Mouse (Mus musculus) stomach, postnatal 0 days (tissue): ENCODE data around the gene Cbx2. TPM values are rescaled to one million over a fixed set of nuclear protein-coding genes. Genes with fewer than 3 reads are reported as not detected.

Source experiments
- ATAC-seq: fragments of 200-750 bp; cut with Nextera tagmentation; 2 replicates; pipeline ENCODE4 v1.8.0; 2017; ENCODE audit not compliant: low FRiP score, low TSS enrichment
- DNase-seq: peaks from one replicate; pipeline ENCODE4 v3.0.0-alpha.2; 2016; ENCODE audit warnings: low spot score
- H3K27ac ChIP-seq: fragments of 300-500 bp; sonication (generic); replicated peaks from 2 replicates; pipeline ENCODE4 v1.5.1; 2014; ENCODE audit warnings: mild to moderate bottlenecking, control low read depth
- H3K27me3 ChIP-seq: fragments of 300-500 bp; sonication (generic); 2 replicates; pipeline ENCODE4 v1.6.1; 2014; ENCODE audit warnings: low read length; ENCODE audit not compliant: control insufficient read depth, insufficient read depth
- H3K36me3 ChIP-seq: fragments of 300-500 bp; sonication (generic); 2 replicates; pipeline ENCODE4 v1.6.1; 2014; ENCODE audit warnings: low read length, mixed read lengths; ENCODE audit not compliant: control insufficient read depth, insufficient read depth
- H3K4me1 ChIP-seq: fragments of 300-500 bp; sonication (generic); replicated peaks from 2 replicates; pipeline ENCODE4 v1.6.1; 2014; ENCODE audit warnings: antibody characterized with exemption; ENCODE audit not compliant: control insufficient read depth, insufficient read depth
- H3K4me2 ChIP-seq: fragments of 300-500 bp; sonication (generic); replicated peaks from 2 replicates; pipeline ENCODE4 v1.6.1; 2014; ENCODE audit warnings: low read depth, mild to moderate bottlenecking, control low read depth, moderate library complexity
- H3K4me3 ChIP-seq: fragments of 300-500 bp; sonication (generic); 2 replicates; pipeline ENCODE4 v1.5.1; 2014; ENCODE audit warnings: low read depth, low read length, control low read depth
- H3K9ac ChIP-seq: fragments of 300-500 bp; sonication (generic); 2 replicates; pipeline ENCODE4 v1.6.1; 2014; ENCODE audit warnings: mild to moderate bottlenecking, low read length, control low read depth, mixed read lengths
- H3K9me3 ChIP-seq: fragments of 300-500 bp; sonication (generic); 2 replicates; pipeline ENCODE4 v1.6.1; 2016; ENCODE audit warnings: low read length; ENCODE audit not compliant: control insufficient read depth
- CTCF ChIP-seq: IDR thresholded peaks from 2 replicates; pipeline ENCODE4 v1.5.1; 2016; ENCODE audit warnings: antibody characterized with exemption, low read depth, mild to moderate bottlenecking, moderate library complexity
- EP300 ChIP-seq: optimal IDR thresholded peaks from 2 replicates; pipeline ENCODE3; 2016; ENCODE audit warnings: antibody characterized with exemption
- WGBS: fragments of 180-500 bp; shearing (Covaris S2); extraction: QIAGEN DNeasy Blood & Tissue Kit; methylation state at CpG from one replicate; pipeline ENCODE4 v1.1.7; 2014; 5-methylcytosine and 5-hydroxymethylcytosine counted together
- polyA plus RNA-seq: library from polyadenylated mRNA; unstranded; fragments of >200 nt; fragmentation: Nextera tagmentation; extraction: Ambion mirVana; gene quantifications from 2 replicates; pipeline ENCODE4 v1.2.1, GENCODE M21; 2015

Cbx2 gene
- polyA plus RNA-seq, 1 experiment from 2014 or later: 5.3 TPM

DNA sequence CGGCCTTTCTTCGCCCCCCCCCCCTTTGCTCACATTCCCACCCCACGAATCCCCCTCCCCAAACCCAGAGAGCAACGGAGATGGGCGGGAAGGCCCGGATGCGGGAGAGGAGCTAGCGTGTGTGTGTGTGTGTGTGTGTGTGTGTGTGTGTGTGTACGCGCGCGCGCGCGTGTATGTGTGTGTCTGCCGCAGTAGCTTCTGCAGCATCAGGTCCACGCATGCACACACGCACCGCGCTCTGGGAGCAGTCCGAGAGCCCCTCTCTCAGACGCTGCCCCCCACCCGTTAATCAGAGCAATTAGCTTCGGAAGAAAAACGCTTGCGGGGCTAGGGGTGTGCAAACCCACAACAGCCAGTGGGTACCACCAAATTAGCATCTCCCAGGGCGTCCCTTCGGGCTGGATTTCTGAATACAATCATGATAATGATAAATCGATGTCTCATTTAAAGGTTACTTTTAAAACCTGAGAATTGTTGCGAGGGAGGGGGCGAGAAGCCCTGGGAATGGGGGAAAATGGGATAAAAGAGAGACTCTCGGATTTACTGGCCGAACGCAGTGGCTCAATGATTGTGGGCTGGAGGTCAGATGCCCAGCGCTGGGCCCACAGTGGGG lies 31.1 kb downstream of the Cbx2 start:
- Histone ChIP-seq H3K9me3 (no peaks in the 10 kb centered on the region), H3K4me2 (peak overlapping the region; percentile 60), H3K9ac (no peak overlapping the region), H3K27ac (no peak overlapping the region), H3K4me1 (peaks cover 14% of the 10 kb centered on the region), H3K27me3 (peaks cover 34% of the 10 kb centered on the region; the same call in 1 of the 2 replicates), H3K36me3 (no peaks in the 10 kb centered on the region), H3K4me3 (peak overlapping the region; percentile 31)
- ATAC-seq (no peak), DNase-seq (no peak)
- TF ChIP-seq CTCF: no peak
- no peak for TF ChIP-seq EP300
- WGBS: under 1% methylated on average over 30 of the region's 35 CpGs

DNA sequence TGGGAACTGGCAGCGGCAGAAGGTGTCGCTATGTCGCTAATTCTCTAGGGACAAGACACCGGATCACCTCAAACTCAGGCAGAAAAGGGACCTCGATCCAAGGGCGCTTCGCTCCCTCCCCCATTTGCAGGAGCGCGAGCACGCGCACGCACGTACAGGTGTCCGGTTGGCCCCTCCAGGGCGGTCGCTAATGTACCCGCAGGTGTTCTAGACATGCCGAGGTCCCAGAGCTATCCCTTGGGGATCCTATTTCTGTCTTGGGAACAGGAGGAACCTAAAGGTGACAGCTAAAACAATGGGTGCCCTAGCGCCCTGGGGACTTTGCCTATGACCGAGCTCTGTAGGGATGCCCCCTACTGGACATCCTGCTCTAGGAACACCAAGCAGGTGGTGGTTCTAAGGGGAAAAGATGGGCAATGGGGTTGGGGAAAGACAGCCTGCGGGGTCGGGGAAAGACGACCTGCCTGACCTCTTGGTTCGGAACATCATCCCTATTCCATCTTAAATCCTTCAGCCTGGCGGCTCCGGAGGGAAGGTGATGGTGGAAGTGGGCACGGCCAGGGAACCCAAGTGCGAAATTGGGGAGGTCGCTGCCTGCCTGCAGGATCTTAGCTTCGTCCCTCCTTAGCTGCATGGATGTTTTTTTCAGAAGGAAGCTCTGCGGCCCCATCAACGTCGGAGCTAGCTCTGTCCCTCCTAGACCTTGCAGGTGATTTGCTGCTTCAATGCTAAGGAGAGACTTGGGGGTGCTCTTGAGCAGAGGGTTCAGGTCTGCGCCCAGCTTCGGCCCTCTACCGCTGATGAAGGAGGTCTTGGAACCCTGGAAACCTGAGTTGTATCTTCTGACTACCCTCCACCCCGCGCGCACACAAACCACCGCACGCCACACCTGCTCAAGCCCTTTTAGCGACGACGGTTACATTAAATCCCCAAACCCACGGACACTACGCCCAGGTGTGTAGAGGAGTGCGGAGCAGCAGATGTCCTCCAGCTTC lies 31.9 kb downstream of the Cbx2 start:
- WGBS: 5% methylated on average over 47 of the region's 47 CpGs
- Histone ChIP-seq H3K4me1 (peaks cover 14% of the 10 kb centered on the region), H3K27ac (no peak overlapping the region), H3K4me2 (peak overlapping the region; percentile 92), H3K36me3 (no peaks in the 10 kb centered on the region), H3K27me3 (peaks cover 26% of the 10 kb centered on the region; the same call in 1 of the 2 replicates), H3K4me3 (peak overlapping the region; percentile 31), H3K9me3 (no peaks in the 10 kb centered on the region), H3K9ac (no peak overlapping the region)
- ATAC-seq: no peak
- TF ChIP-seq EP300 (no peak), CTCF (peak; percentile 72)
- peak; percentile 64 for DNase-seq

DNA sequence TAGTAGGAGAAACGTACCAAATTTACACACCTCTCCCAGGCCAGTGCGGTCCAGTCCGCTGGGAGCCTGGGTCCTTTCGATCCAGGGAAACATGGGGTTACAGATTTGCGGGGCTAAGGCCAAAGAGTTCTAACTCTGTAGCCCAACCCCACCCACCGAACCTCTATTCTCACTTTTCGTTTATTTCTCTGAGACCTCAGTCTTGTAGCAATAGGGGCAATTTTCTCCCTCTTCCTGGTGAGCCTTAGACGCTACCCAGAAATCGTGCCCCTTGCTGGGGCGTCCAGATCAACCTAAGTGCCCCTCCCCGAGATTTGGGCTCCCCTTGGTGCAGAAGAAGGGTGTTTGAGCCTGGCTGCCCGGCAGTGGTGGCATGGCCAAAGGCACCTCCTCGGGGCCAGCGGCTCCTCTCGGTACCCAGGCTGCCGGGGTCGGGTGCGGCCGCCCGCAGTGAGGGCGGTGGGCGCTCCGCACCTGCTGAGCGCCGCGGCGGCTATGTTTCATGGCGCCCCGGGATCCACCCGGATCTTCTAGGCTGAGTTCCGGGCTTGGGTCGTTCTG lies 32.9 kb downstream of the Cbx2 start:
- Histone ChIP-seq H3K36me3 (no peaks in the 10 kb centered on the region), H3K9ac (peak overlapping the region; percentile 48; the same call in 1 of the 2 replicates), H3K27me3 (peaks cover 24% of the 10 kb centered on the region; the same call in 1 of the 2 replicates), H3K4me3 (peak overlapping the region; percentile 62), H3K9me3 (no peaks in the 10 kb centered on the region), H3K27ac (no peak overlapping the region), H3K4me1 (peaks cover 14% of the 10 kb centered on the region), H3K4me2 (peak overlapping the region; percentile 92)
- TF ChIP-seq CTCF (no peak), EP300 (no peak)
- ATAC-seq: no peak
- 3% methylated on average over 32 of the region's 32 CpGs for WGBS
- no peak for DNase-seq

DNA sequence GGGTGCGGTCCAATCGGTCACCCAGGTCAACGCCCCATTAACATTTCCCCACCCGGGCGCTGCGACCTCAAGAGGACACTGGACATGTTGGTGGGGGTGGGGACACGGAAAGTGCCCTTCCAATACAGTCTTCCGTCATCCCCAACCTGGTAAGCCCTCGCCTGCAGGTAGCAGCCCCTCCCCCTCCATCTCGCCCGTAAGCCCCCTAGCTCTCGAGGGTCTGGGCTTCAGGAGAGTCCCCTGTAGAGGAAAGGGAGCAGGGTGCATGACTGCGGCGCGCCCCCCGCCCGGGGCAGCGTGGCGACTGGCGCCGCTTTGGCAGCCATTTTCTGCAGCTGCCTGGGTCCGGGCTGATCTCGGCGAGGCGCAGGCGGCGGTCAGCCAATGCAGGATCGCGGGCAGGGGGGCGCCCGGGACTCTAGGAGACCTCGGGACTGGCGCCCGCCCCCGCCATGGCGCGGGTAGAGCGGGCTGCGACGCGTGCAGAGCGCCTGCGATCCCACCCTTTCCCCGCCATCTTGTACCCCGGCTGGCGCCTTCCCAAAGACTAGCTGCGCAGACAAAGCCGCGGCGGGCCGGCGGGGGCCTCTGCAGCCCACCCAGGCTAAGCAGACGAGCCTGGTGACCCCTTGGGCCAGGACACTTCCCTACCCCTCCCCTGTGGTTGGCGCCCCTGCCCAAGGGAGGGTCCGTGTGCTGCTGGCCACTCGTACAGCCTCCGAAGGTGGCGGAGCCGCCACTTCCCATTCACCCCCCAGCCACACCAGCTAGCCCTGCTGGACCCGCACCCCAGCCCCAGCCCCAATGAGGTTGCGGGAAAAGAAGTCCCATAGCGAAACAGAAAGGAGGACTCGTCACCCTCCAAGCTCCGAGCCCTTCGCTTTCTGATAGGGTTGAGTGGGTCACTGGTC lies 33.8 kb downstream of the Cbx2 start:
- Histone ChIP-seq H3K27me3 (peaks cover 16% of the 10 kb centered on the region; the same call in 1 of the 2 replicates), H3K4me3 (peak overlapping the region; percentile 62), H3K9ac (peak overlapping the region; percentile 89), H3K4me1 (peaks cover 14% of the 10 kb centered on the region), H3K36me3 (no peaks in the 10 kb centered on the region), H3K9me3 (no peaks in the 10 kb centered on the region), H3K27ac (peak overlapping the region; percentile 86), H3K4me2 (peak overlapping the region; percentile 92)
- DNase-seq (peak; percentile 76), ATAC-seq (peak; percentile 1; the same call in 1 of the 2 replicates)
- under 1% methylated on average over 46 of the region's 65 CpGs for WGBS
- TF ChIP-seq EP300: no peak
- peak; percentile 5; the same call in 1 of the 2 replicates for TF ChIP-seq CTCF

DNA sequence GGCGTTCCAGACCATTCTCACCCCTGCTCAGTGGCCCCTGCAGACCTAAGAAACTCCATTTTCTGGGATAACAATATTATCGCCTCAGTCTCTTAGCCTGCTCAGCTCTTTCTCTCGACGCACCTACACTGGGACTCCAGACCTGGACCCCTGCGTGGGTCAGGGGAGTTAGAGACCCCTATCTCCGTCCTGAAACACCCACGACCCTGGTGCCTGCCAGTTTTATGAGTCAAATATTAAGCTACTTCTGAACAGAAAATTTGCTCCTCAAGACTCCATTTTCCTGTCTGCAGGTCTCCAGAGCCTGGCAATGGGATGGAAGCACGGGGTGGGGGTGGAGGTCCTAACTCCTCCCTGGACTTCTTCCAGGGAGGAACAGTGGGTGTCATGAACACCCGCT lies 34.5 kb downstream of the Cbx2 start:
- peak overlapping the region; percentile 86 for H3K27ac ChIP-seq
- peak overlapping the region; percentile 92 for H3K4me2 ChIP-seq
- H3K27me3 ChIP-seq: peaks cover 13% of the 10 kb centered on the region; the same call in 1 of the 2 replicates
- H3K4me3 ChIP-seq: peak overlapping the region; percentile 62
- DNase-seq: no peak
- H3K9ac ChIP-seq: peak overlapping the region; percentile 89
- WGBS: 11% methylated on average over 9 of the region's 9 CpGs
- peaks cover 14% of the 10 kb centered on the region for H3K4me1 ChIP-seq
- no peaks in the 10 kb centered on the region for H3K36me3 ChIP-seq
- no peak for ATAC-seq
- TF ChIP-seq EP300 (no peak), CTCF (no peak)
- H3K9me3 ChIP-seq: no peaks in the 10 kb centered on the region
